ENCODE assay signal across 7 mouse cellular contexts in the genomic region with DNA sequence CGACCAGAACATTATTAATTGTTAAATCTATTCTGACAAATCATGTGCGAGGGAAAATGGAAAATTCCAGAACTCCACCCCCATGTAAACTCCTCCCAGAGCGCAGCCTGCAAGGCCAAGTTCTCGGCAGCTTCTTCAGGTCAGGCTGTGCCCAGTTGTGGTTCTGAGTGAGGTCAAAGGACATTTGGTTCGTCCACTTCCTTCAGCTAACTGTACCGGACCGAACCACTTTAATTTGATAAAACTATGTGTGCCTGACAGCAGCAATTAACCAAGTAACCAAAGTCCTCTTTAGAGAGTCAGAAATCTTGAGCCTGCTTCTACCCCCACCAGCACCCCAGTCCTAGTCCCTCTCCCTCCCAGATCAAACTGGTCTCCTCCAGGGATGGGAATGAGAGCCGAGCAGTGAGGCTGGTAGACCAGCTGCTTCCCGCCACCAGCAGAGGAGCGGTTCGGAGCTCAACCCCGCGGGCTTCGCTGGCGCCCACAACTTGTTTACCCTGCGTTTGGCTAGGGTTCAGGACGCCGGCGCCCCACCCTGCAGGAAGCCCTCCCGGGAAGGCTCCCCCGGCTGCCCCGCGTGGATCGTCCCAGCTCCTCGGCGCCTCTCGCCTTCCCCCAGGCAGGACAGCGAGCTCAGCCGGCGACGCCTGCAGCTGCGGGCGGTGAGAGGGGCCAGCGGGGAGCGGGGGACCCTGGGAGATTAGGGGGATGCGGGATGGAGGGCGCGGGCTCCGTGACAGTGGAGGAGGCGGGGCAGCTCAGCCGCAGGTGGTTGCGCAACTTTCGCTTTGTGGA. TPM values are rescaled to one million over a fixed set of nuclear protein-coding genes. Genes with fewer than 3 reads are reported as not detected.
A peak's percentile ranks its signal among the peaks of the same experiment; 100 is the strongest.
DNase-seq lines count a peak whose midpoint lies in the region; ATAC-seq and TF ChIP-seq lines count a peak whose summit lies in the region.

A gene (plus strand): TSS at position 113 of the 798 bp plus-strand sequence.

- WGBS in hindbrain, postnatal 0 days = 11% methylated on average over 41 of the region's 43 CpGs
- WGBS in limb, embryonic 13.5 days = 11% methylated on average over 43 of the region's 43 CpGs
- WGBS in midbrain, embryonic 13.5 days = 14% methylated on average over 43 of the region's 43 CpGs

- peak; percentile 68 for ATAC-seq in activated CD4-positive, CD25-positive, alpha-beta regulatory T cell, adult 4 months
- peak; percentile 91 for ATAC-seq in hindbrain, postnatal 0 days
- peak; percentile 89 for ATAC-seq in limb, embryonic 13.5 days (ENCODE audit: low FRiP score, low read depth)
- ATAC-seq in midbrain, embryonic 13.5 days = peak; percentile 96

- no peak for TF ChIP-seq CTCF in hindbrain, postnatal 0 days (IDR thresholded peaks at IDR 0.05; ENCODE audit: low read depth)

- no peaks in the 10 kb centered on the region for H3K9me3 ChIP-seq in hindbrain, postnatal 0 days (ENCODE audit: low read length)
- no peaks in the 10 kb centered on the region for H3K9me3 ChIP-seq in limb, embryonic 13.5 days
- no peaks in the 10 kb centered on the region for H3K9me3 ChIP-seq in midbrain, embryonic 13.5 days

- H3K27me3 ChIP-seq in hindbrain, postnatal 0 days (ENCODE audit: insufficient read depth, low read length) = no peaks in the 10 kb centered on the region
- no peaks in the 10 kb centered on the region for H3K27me3 ChIP-seq in limb, embryonic 13.5 days
- no peaks in the 10 kb centered on the region for H3K27me3 ChIP-seq in midbrain, embryonic 13.5 days

- peak within 1 kb of the TSS; percentile 69 for H3K9ac ChIP-seq in hindbrain, postnatal 0 days (replicated peaks; ENCODE audit: low read length)
- peak within 1 kb of the TSS; percentile 73 for H3K9ac ChIP-seq in limb, embryonic 13.5 days
- peak within 1 kb of the TSS; percentile 75 for H3K9ac ChIP-seq in midbrain, embryonic 13.5 days (replicated peaks)

- H3K4me1 ChIP-seq in hindbrain, postnatal 0 days (ENCODE audit: insufficient read depth, low read length) = no peaks in the 10 kb centered on the region
- H3K4me1 ChIP-seq in limb, embryonic 13.5 days = 0 out of 2 replicates have a peak, but pooled peaks cover 7% of the 10 kb centered on the region
- peaks cover 8% of the 10 kb centered on the region for H3K4me1 ChIP-seq in midbrain, embryonic 13.5 days (replicated peaks)

- H3K4me3 ChIP-seq in hindbrain, postnatal 0 days (ENCODE audit: low read length) = peak within 1 kb of the TSS; percentile 77
- H3K4me3 ChIP-seq in limb, embryonic 13.5 days = peak within 1 kb of the TSS; percentile 59
- peak within 1 kb of the TSS; percentile 61 for H3K4me3 ChIP-seq in midbrain, embryonic 13.5 days (replicated peaks)

- H3K4me2 ChIP-seq in hindbrain, postnatal 0 days (ENCODE audit: low read depth, low read length) = peak within 1 kb of the TSS; percentile 99
- peak within 1 kb of the TSS; percentile 82 for H3K4me2 ChIP-seq in limb, embryonic 13.5 days (replicated peaks)
- H3K4me2 ChIP-seq in midbrain, embryonic 13.5 days (replicated peaks) = peak within 1 kb of the TSS; percentile 98

- DNase-seq in cerebellum, postnatal 36 days = peak; percentile 9 to 10
- peak; percentile 73 for DNase-seq in gastrocnemius, postnatal 10 days
- peak; percentile 54 for DNase-seq in hindbrain, postnatal 0 days (ENCODE audit: low spot score)
- peak; percentile 51 for DNase-seq in spleen, adult 12 weeks (ENCODE audit: low spot score)

- H3K27ac ChIP-seq in hindbrain, postnatal 0 days = peak within 1 kb of the TSS; percentile 71; the same call in 1 of the 2 replicates
- H3K27ac ChIP-seq in limb, embryonic 13.5 days = no peak within 1 kb of the TSS
- no peak within 1 kb of the TSS for H3K27ac ChIP-seq in midbrain, embryonic 13.5 days

- no peaks in the 10 kb centered on the region for H3K36me3 ChIP-seq in hindbrain, postnatal 0 days (ENCODE audit: insufficient read depth, low read length)
- H3K36me3 ChIP-seq in limb, embryonic 13.5 days = no peaks in the 10 kb centered on the region
- H3K36me3 ChIP-seq in midbrain, embryonic 13.5 days = no peaks in the 10 kb centered on the region

RNA-seq across cellular contexts. Expression of the gene that starts here (rescaled TPM):
- 1 to 10 TPM; 1.4 to 2.0 TPM for polyA plus RNA-seq in activated CD4-positive, CD25-positive, alpha-beta regulatory T cell, adult 4 months (2017; shearing (Covaris generic))
- 1 to 10 TPM; 5.3 to 6.5 TPM for total RNA-seq in gastrocnemius, postnatal 10 days (2021)
- total RNA-seq in hindbrain, postnatal 0 days (2014; rRNA removed) = 2.8 and 3.8 TPM in 2 replicates
- 5.7 and 5.9 TPM in 2 replicates for polyA plus RNA-seq in hindbrain, postnatal 0 days (2015; fragmentation: Nextera tagmentation; extraction: Ambion mirVana)
- polyA plus RNA-seq in limb, embryonic 13.5 days (2015; fragmentation: Nextera tagmentation; extraction: Ambion mirVana) = 2.1 and 2.7 TPM in 2 replicates
- 0.98 and 1.1 TPM in 2 replicates for polyA plus RNA-seq in midbrain, embryonic 13.5 days (2015; fragmentation: Nextera tagmentation; extraction: Ambion mirVana)

Comparison
In these comparisons a context has a peak if more than half of its experiments do, and no peak if none do; other contexts are left out.
1. DNase-seq: peak in every context shown above with its lines; median percentile 73 in gastrocnemius, postnatal 10 days; 54 in hindbrain, postnatal 0 days; 51 in spleen, adult 12 weeks; 10 in cerebellum, postnatal 36 days.